Mouse (Mus musculus) frontal cortex, postnatal 36 days (tissue): ENCODE measurements around the gene Tfrc.

Experiments used
- DNase-seq, 2 experiments: peaks; one replicate each; pipeline ENCODE4 v3.0.0; 2022; ENCODE audit warnings: low spot score in 2 of 2

Tfrc gene

DNA sequence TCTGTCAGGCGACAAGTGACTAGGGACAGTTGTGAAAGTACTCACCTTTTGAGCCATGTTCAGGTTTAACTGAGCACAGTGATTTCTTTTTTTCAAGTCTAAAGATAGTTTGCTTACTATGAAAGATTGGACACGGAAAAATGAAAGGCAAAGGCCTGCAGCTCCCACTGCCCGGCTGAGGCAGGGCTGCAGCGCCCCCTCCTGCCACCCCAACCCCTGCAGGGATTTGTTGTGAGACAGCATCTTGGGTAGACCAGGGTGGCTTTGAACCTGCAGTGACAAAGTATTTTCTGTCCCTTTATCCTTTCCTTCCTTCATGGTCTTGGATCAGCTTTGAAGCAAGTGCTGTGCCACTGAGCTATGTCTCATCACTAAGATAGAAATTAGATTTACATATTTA is 59.8 kb downstream of the Tfrc start:
- no peak for DNase-seq

- DNase-seq: no peak
Measured at GRCm38 (mm10) chr16:32669243-32669642, 60.5 kb downstream of the Tfrc start.

DNA sequence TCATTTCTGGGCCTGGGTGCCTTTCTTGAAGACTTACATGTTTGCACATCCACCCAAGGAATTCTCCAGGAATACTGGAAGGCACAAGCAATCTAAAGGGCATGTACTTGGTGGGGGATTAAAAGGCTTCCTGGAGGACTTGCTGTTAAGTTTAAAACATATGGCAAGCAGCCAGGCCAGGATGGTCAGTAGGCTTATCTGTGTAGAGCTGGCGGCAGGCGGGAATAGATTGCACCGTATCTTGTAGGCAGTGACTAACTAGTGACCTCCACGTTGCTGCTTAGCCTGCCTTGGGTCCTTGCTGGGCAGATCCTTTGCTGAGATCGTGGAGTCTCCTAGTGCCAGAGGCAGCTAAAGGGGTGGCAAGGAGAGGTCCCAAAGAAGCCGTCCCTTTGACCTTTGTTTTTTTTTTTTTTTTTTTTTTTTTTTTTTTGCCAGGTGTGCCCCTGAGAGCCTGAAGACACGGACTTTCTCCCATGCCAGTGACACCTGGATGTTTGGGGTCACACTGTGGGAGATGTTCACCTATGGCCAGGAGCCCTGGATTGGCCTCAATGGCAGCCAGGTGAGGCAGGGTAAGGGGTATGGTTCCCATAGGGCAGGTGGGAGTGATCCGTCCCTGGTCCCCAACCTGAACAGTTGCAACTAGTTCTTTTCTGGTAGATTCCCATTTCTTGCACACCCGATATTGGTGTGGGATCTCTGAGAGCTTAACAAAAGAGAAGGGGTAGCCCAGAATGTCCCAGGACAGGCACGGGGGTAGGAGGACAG is 61.8 kb downstream of the Tfrc start:
- DNase-seq: no peak

- no peak for DNase-seq
Measured at GRCm38 (mm10) chr16:32671206-32671887, 62.6 kb downstream of the Tfrc start.

GRCm38 (mm10) chr16:32672250-32672649 is 63.5 kb downstream of the Tfrc start:
- no peak for DNase-seq

DNA sequence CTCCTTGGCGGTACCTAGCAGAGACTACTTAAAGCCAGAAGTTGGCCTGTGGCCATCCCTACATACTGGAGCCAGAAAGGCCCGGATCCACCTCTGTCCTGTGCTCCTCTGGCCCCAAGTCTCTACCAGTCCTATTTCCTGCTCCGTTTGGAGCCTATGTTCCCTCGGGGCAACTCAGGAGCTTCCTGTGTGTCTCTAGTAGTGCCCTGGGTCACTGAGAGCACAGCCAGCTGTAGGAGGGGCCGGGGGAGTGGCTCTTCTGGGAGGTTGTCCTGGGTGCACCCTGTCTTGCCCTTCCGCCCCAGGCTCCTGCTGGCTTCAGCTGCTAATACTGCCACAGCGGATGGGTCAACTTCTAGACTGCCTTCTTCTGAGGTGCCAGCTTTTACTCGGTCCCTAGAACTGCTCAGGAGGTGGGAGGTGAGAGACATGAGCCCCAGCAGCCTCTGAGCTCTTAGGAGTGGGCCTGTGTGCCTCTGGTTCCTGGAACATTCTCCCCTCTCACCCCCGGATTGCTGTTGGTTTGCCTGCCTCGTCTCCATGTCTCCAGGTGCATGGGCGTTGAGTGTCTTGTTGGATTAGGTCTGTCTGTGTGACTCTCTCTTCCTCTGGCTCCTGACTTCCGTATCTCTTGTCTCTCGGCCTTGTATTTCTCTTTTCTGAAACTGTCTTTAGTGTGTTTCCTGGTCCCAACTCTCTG is 64.3 kb downstream of the Tfrc start:
- no peak for DNase-seq

- no peak for DNase-seq
Measured at GRCm38 (mm10) chr16:32674121-32674740, 65.5 kb downstream of the Tfrc start.

DNA sequence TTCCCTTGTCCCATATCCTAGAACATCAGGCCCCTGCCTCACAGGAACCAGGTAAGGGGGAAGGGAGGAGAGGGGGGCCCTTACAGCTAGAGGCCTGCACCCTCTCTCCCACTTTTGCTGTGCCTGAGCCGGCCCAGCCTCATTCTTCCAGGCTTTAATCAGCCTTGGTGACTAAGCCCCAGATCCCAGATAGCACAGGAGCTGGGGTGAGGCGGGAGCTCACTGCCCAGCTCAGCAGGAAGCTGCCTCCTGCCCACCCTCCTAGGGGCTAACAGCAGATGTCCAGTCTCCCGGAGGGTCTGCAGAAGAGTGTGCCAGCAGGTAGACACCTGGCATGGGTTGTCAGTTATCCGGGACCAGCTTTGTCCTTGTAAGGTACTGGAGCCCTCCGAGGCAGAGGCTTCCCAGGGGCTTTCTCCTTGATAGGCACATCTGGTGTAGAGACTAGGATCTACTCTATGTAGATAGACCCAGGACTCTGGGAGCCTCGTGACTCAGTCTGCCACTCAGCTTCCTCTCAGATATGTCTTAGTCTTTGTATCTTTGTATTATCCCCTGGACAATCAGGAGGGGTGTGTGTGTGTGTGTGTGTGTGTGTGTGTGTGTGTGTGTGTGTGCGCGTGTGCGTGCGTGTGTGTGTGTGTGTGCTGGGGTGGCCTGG is 68.5 kb downstream of the Tfrc start:
- no peak for DNase-seq

DNA sequence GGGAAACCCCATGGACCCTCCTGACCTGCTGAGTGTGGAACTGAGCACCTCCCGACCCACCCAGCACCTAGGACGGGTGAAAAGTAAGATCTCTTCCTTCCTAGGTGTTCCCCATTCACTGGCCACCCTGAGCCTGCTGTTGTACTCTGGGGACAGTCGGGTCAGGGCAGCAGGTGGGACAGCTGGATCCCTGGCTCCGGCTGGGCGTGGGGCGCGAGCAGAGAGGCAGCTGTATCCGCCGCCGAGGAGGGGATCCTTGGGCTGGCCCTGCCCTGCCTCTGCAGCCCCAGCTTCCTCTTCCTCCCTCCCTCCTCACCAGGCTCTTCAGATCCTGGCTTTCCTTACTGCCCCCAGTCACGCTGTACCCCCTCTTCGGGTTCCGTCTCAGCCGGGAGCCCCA is 69.2 kb downstream of the Tfrc start:
- no peak for DNase-seq

DNA sequence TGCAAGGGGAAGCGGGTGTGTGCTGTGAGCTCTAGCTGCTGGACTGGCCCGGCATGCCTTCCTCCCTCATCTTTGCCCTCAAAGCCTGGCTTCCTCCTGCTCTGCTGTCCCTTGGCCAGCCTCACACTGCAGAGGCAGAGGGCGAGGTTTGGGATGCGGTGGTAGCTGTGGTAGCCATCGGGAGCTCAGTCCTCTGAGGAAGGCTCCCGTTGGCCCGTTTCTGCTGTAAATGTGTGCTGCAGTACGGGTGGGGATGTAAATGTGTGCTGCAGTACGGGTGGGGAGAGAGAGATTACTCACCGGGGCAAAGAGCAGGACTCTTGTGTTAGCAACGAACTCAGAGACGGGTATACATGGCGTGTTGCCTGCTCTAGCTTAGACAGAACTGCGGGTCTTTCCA is 70.1 kb downstream of the Tfrc start:
- DNase-seq: no peak

DNA sequence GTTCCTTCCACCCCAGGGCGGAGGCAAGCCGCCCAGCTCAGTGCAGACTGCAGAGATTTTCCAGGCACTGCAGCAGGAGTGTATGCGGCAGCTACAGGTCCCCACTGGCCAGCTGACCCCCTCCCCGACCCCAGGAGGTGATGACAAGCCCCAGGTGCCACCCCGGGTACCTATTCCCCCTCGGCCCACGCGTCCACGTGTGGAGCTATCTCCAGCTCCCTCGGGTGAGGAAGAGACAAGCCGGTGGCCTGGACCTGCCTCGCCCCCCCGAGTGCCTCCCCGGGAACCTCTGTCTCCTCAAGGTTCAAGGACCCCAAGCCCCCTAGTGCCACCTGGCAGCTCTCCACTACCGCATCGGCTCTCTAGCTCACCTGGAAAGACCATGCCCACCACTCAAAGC is 71.3 kb downstream of the Tfrc start:
- no peak for DNase-seq

DNA sequence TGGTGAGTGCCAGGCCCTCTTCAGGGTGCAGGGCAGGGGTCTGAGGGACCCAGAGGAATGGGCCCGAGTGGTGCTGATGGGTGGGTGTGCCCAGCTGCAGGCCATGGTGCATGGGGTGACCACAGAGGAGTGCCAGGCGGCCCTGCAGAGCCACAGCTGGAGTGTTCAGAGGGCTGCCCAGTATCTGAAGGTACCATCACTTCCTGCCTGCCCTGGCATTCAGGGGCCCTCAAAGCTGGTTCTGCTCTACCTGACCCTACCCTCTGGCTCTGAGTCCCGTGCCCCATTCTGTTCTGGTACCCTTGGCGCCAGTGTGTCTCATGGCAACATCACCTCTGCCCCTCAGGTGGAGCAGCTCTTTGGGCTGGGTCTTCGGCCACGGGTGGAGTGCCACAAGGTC is 72.1 kb downstream of the Tfrc start:
- DNase-seq: no peak

- DNase-seq: peak in 1 of 2 experiments; percentile 72
Measured at GRCm38 (mm10) chr16:32682194-32682593, 73.5 kb downstream of the Tfrc start.
